Mouse (Mus musculus): ENCODE results near the gene Ppm1a.

DNA sequence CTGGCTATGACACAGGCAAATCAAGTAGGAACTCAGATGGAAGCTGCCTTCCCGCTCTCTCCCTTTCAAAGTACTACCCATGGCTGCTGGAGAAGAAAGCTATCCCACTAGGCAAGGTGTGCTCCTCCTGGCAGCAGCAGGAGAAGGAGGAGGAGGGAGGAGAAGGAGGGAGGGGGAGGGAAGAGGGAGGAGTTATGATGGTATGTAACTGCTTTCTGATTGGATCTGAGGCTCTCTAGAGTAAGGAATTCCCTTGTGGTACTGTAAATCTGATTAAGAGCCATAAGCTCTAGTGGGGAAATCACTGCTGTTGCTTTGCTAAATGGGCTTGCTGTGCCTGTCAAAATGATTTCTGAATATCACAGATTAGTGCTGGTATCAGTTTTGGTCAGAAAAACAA, 84.2 kb downstream of the Ppm1a start:
- TF ChIP-seq CTCF (IDR thresholded peaks at IDR 0.05), result no peak
- TF ChIP-seq EP300 (IDR thresholded peaks at IDR 0.05), result no peak
